Comparison of ENCODE assay signal across 12 mouse cellular contexts in the genomic region with DNA sequence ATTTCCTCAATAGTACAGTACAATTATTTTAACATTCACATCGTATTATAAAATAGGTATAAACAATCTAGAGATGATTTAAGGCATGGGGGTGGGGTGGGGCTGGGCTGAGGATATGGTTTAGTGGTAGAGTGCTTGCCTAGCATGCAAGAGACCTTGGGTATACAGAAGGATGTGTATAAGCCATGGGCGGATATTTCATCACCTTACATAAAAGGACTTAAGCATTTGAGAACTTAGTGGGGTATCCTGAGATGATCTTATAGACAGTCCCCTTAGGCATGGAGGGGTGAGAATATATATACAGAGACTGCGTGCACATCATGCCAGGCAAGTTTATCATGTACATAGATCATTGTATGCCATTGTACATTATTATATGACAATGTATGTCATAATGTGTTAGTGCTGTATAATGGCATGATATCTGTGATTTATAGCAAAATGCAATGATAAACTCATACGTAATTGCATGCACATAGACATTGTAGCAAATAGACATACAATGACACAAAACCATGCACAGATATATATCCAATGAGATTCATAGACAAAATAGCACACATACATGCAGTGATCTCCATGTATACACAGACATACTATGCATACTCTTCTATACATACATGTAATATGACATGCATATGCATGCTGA. TPM values are rescaled to one million over a fixed set of nuclear protein-coding genes. Genes with fewer than 3 reads are reported as not detected.
DNase-seq lines count a peak whose midpoint lies in the region; ATAC-seq lines count a peak whose summit lies in the region.
"Had no signal": no experiment of that assay in that cellular context is flagged by ENCODE, and none has a peak within 500 bp of the region (broad histone marks: within the 10 kb centered on the region; RNA-seq: fewer than 3 reads in every experiment).

No protein-coding gene starts in this region.

- H3K27me3 ChIP-seq in megakaryocyte, embryonic 14.5 days (replicated peaks): peaks cover 27% of the 10 kb centered on the region
- peaks cover 40% of the 10 kb centered on the region for H3K27me3 ChIP-seq in liver, embryonic 12.5 days (replicated peaks)
- peaks cover 37% of the 10 kb centered on the region for H3K27me3 ChIP-seq in forebrain, embryonic 11.5 days (ENCODE audit: control insufficient read depth, insufficient read depth, low read length)

- H3K27ac ChIP-seq in liver, embryonic 12.5 days: peak overlapping the region; percentile 100
- H3K27ac ChIP-seq in forebrain, embryonic 11.5 days (ENCODE audit: low read depth, low read length): no peak overlapping the region
- H3K27ac ChIP-seq: limb, embryonic 10.5 days had no signal

- H3K9me3 ChIP-seq in megakaryocyte, embryonic 14.5 days: no peaks in the 10 kb centered on the region
- no peaks in the 10 kb centered on the region for H3K9me3 ChIP-seq in liver, embryonic 12.5 days (replicated peaks)
- no peaks in the 10 kb centered on the region for H3K9me3 ChIP-seq in forebrain, embryonic 11.5 days (ENCODE audit: control insufficient read depth, low read length)
- H3K9me3 ChIP-seq: limb, embryonic 10.5 days had no signal

- 19% methylated on average over 4 of the region's 4 CpGs for WGBS in liver, embryonic 12.5 days (ENCODE audit: insufficient replicate concordance)
- 71% methylated on average over 4 of the region's 4 CpGs for WGBS in forebrain, embryonic 11.5 days

- H3K4me2 ChIP-seq in liver, embryonic 12.5 days: peak overlapping the region; percentile 75; the same call in 1 of the 2 replicates
- no peak overlapping the region for H3K4me2 ChIP-seq in forebrain, embryonic 11.5 days (ENCODE audit: low read depth, low read length, severe bottlenecking)

- H3K9ac ChIP-seq in liver, embryonic 12.5 days: no peak overlapping the region
- H3K9ac ChIP-seq in forebrain, embryonic 11.5 days (ENCODE audit: low read length): no peak overlapping the region

- DNase-seq in thymus, postnatal 0 days (ENCODE audit: low spot score): peak; percentile 66
- no peak for DNase-seq in cerebellum, adult 18-20 months
- no peak for DNase-seq in forebrain, embryonic 11.5 days (ENCODE audit: low spot score)
- no peak for DNase-seq in ovary, adult 18-20 months (ENCODE audit: low spot score)
- DNase-seq: gastrocnemius, postnatal 10 days; lung, postnatal 14 days had no signal

- peak overlapping the region; percentile 79 for H3K4me3 ChIP-seq in megakaryocyte, embryonic 14.5 days (replicated peaks)
- H3K4me3 ChIP-seq in liver, embryonic 12.5 days: peak overlapping the region; percentile 82; the same call in 1 of the 2 replicates
- no peak overlapping the region for H3K4me3 ChIP-seq in forebrain, embryonic 11.5 days (ENCODE audit: low read depth, low read length)
- H3K4me3 ChIP-seq: limb, embryonic 10.5 days had no signal

- H3K36me3 ChIP-seq in megakaryocyte, embryonic 14.5 days (replicated peaks; ENCODE audit: low read length): peaks cover 54% of the 10 kb centered on the region
- peaks cover 25% of the 10 kb centered on the region for H3K36me3 ChIP-seq in liver, embryonic 12.5 days
- H3K36me3 ChIP-seq in forebrain, embryonic 11.5 days (ENCODE audit: control insufficient read depth, insufficient read depth, low read length): no peaks in the 10 kb centered on the region
- H3K36me3 ChIP-seq: limb, embryonic 10.5 days had no signal

- no peak for ATAC-seq in megakaryocyte, adult 5-6 weeks (ENCODE audit: poor library complexity, severe bottlenecking)
- peak; percentile 9 for ATAC-seq in CD4-positive, CD25-positive, alpha-beta regulatory T cell, adult 4 months
- peak; percentile 45 for ATAC-seq in liver, embryonic 12.5 days
- no peak for ATAC-seq in forebrain, embryonic 11.5 days (replicated peaks; ENCODE audit: low FRiP score)
- ATAC-seq: intestine, embryonic 16.5 days had no signal

- H3K4me1 ChIP-seq in megakaryocyte, embryonic 14.5 days: peaks cover 75% of the 10 kb centered on the region
- H3K4me1 ChIP-seq in liver, embryonic 12.5 days: peaks cover 70% of the 10 kb centered on the region
- peaks cover 16% of the 10 kb centered on the region for H3K4me1 ChIP-seq in forebrain, embryonic 11.5 days (replicated peaks; ENCODE audit: control insufficient read depth, insufficient read depth, low read length)

RNA-seq across cellular contexts. Expression of a gene that starts 1.3 kb away (rescaled TPM):
- 12.9 and 13.9 TPM in 2 replicates for polyA plus RNA-seq in megakaryocyte, embryonic 14.5 days (2012; ENCODE audit: insufficient read depth, low replicate concordance)
- total RNA-seq in megakaryocyte, adult 5-6 weeks (2015): 5.4 and 8.0 TPM in 2 replicates
- total RNA-seq in megakaryocyte, adult 5-6 weeks (2017): 6.1 and 8.6 TPM in 2 replicates
- polyA plus RNA-seq in CD4-positive, CD25-positive, alpha-beta regulatory T cell, adult 4 months (2017; shearing (Covaris generic)): 1 to 10 TPM; 3.1 to 3.7 TPM
- 5.9 and 6.2 TPM in 2 replicates for polyA plus RNA-seq in liver, embryonic 12.5 days (2016; fragmentation: Nextera tagmentation; extraction: Ambion mirVana)
- polyA plus RNA-seq in thymus, postnatal 0 days (2015; fragmentation: Nextera tagmentation; extraction: Ambion mirVana): 2.6 and 4.0 TPM in 2 replicates
- 18.8 and 19.9 TPM in 2 replicates for polyA plus RNA-seq in forebrain, embryonic 11.5 days (2014; fragmentation: Nextera tagmentation; extraction: Ambion mirVana)

RNA-seq across cellular contexts. Expression of a gene that starts 21.7 kb away (rescaled TPM):
- polyA plus RNA-seq in megakaryocyte, embryonic 14.5 days (2012; ENCODE audit: insufficient read depth, low replicate concordance): 5.6 and 15.5 TPM in 2 replicates
- 200 and 205 TPM in 2 replicates for total RNA-seq in megakaryocyte, adult 5-6 weeks (2015)
- total RNA-seq in megakaryocyte, adult 5-6 weeks (2017): 58.9 and 59.0 TPM in 2 replicates
- polyA plus RNA-seq in CD4-positive, CD25-positive, alpha-beta regulatory T cell, adult 4 months (2017; shearing (Covaris generic)): 100 to 1,000 TPM; 346 to 405 TPM
- 207 and 209 TPM in 2 replicates for polyA plus RNA-seq in liver, embryonic 12.5 days (2016; fragmentation: Nextera tagmentation; extraction: Ambion mirVana)
- polyA plus RNA-seq in thymus, postnatal 0 days (2015; fragmentation: Nextera tagmentation; extraction: Ambion mirVana): 425 and 454 TPM in 2 replicates
- polyA plus RNA-seq in forebrain, embryonic 11.5 days (2014; fragmentation: Nextera tagmentation; extraction: Ambion mirVana): 132 and 133 TPM in 2 replicates

RNA-seq across cellular contexts. Expression of a gene that starts 34.3 kb away (rescaled TPM):
- polyA plus RNA-seq in megakaryocyte, embryonic 14.5 days (2012; ENCODE audit: insufficient read depth, low replicate concordance): 30.8 and 297 TPM in 2 replicates
- total RNA-seq in megakaryocyte, adult 5-6 weeks (2015): 284 and 331 TPM in 2 replicates
- total RNA-seq in megakaryocyte, adult 5-6 weeks (2017): 235 and 273 TPM in 2 replicates
- not detected for polyA plus RNA-seq in CD4-positive, CD25-positive, alpha-beta regulatory T cell, adult 4 months (2017; shearing (Covaris generic))
- polyA plus RNA-seq in liver, embryonic 12.5 days (2016; fragmentation: Nextera tagmentation; extraction: Ambion mirVana): 209 and 217 TPM in 2 replicates
- polyA plus RNA-seq in thymus, postnatal 0 days (2015; fragmentation: Nextera tagmentation; extraction: Ambion mirVana): 5.0 and 6.2 TPM in 2 replicates
- 3.6 and 3.9 TPM in 2 replicates for polyA plus RNA-seq in forebrain, embryonic 11.5 days (2014; fragmentation: Nextera tagmentation; extraction: Ambion mirVana)

Comparison
In these comparisons a context has a peak if more than half of its experiments do, and no peak if none do; other contexts are left out.
1. ATAC-seq: peak in CD4-positive, CD25-positive, alpha-beta regulatory T cell, adult 4 months (single experiment) and liver, embryonic 12.5 days (single experiment); none in megakaryocyte, adult 5-6 weeks (single experiment) and forebrain, embryonic 11.5 days (single experiment).